Mouse (Mus musculus) kidney, postnatal 10 days (tissue): ENCODE measurements around the gene Cenpi.
A peak's percentile ranks its signal among the peaks of the same experiment; 100 is the strongest.
"Not testable (repeated sequence)": the region's sequence is repeated elsewhere in the genome, so short reads cannot be mapped to it uniquely, and the experiment has no call there.

Source experiments
- DNase-seq: peaks from one replicate; pipeline ENCODE4 v3.0.0; 2021; ENCODE audit warnings: mixed read lengths

Cenpi gene

DNA sequence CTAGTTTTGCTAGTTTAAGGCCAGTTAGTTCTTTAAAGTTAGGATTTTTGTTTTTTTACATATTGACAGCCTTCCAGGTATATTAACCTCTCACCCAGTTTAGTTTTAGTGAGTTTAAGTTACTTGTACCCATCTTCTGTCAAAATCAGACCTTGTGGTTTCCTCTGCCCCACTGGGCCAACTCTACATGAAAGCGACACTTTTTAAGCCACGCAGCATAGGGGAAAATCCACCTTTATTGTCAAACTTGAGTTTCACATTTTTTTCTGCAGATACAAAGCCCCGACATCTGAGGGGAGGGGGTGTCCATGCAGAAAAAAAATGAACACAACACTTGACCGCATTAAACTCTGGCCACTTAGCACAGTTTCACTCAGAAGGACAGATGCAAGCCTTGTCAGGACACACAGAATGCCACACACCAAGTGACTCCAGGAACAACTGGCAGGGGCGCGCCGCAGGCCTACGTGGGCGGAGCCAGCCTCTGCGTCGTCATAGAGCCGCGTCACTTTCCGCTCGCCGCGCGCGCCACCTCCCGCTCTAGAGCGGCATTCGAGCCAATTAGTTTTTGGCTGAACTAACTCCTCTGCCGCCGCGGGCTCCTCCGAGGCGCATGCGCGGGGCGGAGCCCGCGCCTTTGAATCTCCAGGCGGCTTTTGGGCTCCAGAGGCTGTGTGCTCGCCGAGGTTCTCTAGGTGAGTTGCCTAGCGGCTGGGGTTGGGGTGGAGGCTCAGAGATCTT is at the start of gene Cenpi:
Gene Cenpi, plus strand, starts transcription at position 551 of the 741 bp plus-strand sequence.
- peak; percentile 92 for DNase-seq

DNA sequence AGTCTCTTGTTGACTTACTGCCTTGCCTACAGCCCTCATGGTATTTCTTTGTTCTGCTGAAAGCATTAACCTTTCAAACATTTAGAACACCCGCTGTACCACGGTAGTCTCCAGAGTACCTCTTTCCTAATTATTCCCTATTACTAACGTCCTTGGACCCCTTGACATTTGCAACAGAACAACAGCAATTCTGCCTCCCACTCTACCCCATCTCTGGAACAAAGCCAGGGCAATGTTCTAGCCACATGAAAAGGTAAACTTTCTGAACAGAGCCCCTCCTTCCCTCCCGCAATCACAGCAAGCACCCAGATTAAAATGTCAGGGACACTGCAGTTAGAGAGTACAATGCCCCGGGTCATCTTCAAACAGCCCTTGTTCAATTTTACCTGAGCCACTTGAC is 46.7 kb upstream of the Cenpi start:
- DNase-seq = no peak

DNA sequence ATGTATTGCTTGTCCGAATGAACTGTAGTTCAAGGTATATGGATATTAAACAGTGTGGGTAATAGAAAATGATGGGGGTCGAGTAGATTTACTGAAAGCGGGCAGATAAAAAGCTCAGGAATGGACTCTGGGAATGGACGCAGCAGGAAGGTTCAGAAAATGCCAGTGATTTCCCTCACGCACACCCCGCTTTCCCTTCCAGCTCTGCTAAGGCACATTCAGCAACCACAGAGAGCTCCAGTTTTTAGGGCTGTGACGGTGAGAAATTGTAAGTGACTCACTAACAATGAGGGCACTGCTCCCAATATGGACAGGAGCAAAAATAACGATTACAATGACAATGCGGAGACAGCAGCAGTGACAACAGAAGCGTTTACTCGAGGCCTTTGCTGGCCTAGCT is 45.8 kb upstream of the Cenpi start:
- no peak for DNase-seq

DNA sequence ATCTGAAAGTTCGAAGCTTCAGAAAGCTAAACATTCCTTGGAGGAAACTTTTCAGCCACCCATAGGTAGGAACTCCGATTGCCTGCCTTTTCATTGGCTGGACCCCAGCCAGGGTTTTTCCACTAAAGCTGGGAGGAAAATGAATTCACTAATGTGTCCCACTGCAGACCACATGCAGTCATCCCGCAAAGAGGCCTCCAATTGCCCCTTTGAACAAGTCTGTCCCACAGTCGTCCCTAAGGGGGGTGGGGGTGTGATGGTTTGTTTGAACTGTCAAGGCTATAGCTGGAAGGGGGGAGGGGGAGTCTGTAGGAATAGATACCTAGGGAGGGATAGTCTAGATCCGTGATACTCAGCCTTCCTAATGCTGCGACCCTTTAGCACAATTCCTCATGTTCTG is 32.2 kb upstream of the Cenpi start:
- peak; percentile 66 for DNase-seq

DNA sequence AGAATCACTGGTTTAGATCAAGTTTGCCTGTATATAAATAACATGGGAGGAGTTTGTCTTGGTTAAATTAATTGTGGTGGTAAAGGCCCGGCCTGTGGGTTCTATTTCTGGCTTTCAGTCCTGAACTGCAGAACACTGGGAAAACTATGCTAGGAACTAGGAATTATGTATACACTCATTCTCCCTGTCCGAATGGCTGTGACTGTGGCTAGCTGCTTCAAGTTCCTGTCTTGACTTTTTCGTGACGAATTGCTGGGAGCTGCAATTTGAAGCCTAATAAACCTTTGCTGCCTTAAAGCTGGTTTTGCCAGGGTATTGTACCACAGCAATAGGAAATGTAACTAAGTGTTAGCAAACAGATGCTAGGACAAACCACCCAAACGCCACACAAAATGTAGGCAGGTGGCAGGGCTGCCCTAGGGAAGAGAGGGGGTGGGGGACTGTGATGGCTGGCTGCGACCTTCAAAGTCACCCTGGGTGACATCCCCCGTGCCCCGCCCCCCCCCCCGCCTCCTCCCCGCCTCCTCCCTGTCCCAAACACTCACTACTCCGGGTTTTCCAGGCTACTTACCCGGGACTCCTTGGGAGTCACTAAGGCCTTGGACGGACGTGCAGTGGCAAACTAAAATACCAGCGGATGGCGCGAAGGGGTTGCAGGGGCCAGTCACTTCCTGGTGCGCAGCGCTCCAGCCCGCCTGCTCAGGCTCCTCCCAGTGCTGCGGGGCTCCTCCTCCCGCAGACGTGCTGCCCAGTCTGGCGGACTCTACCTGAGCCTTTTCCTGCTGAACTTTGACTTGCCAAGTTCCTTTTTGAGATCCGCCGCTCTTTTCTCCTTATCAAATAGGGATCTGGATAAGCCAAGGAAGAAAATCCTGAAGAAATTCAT is 31.4 kb upstream of the Cenpi start, which contains the start of gene Trmt2b:
Gene Trmt2b, minus strand, starts transcription at position 710 of the 886 bp plus-strand sequence.
- DNase-seq = peak; percentile 83

DNA sequence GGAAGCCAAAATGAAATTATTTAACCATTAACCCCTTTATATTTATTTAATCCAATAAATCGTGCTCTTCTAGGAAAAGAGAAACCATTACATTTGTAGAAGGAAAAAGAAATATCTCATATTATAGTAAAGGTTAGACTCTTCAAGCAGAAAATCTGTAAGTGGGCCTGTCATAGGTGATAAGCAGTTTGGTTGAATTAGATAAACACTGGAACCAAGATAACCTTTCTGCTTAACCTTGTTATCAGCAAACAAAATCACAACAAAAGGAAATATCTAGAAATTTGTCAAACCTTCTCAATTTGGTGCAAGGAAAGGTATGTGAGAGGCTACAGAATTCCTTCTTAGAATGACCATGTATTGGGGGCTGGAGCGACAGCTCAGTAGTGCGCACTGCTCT is 27.4 kb upstream of the Cenpi start:
- no peak for DNase-seq

DNA sequence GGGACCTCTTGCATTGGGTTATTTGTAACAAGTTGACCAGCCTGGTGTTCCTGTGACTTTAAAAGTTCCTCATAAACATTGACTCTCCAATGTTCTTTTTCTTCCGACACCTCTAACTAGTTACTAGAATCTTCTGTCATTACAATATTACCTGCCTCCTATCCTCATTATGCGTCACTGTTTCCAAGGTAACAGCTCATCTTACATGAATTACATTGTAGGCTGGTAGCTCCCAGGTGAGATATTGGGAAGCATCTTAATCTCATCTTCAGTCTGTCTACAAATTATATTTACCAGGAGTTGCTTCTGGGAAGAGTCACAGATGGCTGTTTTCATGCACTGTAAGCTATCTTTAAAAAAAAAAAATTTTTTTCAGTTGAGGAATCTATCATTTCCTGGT is 22.8 kb upstream of the Cenpi start:
- no peak for DNase-seq

DNA sequence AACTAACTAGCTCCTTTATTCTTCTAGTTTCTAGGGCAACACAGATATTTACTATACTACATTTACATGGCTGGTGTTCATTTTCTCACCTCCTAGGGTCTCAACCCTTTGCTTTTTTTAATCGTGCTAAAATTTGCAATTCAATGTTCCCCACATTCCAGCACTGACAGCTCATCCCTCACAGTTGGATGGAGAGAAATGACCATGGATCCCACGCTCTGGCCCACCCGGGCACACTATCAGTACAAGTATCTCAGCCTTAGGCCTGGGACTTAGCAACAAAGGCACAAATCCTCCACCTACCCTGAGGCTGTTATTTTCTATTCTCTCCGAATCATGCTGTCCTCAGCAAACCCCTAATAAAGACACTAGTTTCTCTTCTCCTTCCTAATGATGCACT is 22.1 kb upstream of the Cenpi start:
- DNase-seq = no peak

DNA sequence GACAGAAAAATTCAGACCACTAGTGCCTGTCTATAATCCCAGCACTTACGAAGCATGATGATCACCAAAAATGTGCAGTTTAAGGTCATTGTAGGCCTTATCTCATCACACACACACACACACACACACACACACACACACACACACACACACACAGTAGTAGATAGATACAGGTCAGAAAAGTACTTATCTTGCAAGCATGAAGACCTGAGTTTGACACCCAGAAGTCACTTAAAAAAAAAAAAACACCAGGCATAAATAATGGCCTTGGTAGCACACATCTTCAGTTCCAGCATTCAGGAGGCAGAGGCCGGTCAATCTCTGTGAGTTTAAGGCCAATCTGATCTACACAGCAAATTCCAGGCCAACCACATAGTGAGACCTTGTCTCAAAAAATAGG is 20.6 kb upstream of the Cenpi start:
- no peak for DNase-seq

DNA sequence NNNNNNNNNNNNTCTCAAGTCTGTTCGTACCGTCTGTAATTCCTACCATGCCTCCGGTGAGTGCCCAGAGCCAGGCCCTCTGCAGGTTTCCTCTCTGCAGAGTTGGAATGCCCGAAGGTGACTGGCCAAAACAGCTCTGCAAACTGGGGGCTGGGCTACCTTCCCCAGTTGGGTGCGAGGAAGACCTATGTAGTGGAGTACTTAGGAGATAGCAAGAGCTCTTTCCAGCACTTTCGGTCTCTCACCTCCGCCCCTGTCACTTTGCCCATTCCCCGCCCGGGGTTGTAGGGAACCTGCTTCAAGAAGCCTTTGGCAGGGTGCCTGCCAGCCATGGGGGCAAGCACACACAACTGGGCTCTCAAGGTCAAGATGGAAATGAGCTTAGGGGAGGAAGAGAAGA is 11.6 kb upstream of the Cenpi start:
- peak; percentile 53 for DNase-seq

DNA sequence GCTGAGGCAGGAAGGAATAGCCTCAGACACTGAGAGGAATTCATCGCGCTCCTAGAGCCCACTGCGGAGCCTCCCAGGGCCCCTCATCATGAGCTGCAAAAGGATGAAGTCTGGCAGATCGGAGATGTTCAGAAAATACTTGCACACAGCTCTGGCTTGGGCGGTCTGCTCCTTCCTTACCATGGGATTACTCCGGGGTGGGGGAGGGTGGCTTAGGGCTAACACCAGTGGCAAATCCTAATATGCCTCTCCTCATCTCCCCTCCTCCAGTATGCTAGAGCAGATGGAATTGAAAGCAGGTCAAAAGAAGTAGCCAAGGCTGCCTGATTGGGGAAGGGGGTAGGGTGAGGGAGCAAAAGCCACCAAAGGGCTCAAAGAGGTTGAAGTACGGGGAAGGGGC is 11.1 kb upstream of the Cenpi start:
- DNase-seq = no peak

DNA sequence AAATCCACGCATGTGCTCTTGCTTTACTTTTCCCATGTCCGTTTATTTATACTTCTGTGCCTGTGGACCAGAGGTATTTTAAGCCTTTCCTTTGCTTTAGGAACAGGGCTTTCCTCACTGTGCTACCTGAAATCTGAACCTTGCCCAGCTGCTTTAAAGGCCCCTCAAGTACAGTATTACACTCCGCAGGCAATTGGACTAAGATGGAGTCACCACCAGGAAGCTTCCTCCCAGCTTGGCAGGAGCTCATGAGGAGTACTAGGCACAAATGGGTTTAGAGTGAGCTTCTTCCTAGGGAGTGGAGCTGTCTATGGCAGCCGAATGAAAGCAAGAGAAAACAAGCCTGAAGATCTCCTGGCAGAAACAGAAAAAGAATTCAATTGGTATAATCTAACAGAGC is 10.7 kb upstream of the Cenpi start:
- no peak for DNase-seq

DNA sequence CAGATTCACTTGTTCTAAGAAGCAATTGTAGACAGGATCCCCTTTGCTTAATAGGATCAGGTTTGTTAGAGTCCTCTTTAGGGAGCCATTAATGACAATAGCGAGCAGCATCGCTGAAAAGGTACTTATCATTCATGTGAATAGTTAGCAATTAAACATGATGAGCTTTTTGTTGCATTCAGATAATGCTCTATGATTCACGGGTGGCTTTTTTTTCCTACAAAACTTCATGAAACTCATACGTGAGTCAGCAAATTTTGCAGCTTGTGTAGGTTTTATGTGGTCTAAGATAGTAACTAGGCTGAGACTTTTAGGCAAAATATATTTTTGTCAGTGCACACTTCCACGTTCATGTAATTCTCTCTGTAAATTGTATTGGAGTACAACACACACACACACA is 7.7 kb upstream of the Cenpi start:
- no peak for DNase-seq

DNA sequence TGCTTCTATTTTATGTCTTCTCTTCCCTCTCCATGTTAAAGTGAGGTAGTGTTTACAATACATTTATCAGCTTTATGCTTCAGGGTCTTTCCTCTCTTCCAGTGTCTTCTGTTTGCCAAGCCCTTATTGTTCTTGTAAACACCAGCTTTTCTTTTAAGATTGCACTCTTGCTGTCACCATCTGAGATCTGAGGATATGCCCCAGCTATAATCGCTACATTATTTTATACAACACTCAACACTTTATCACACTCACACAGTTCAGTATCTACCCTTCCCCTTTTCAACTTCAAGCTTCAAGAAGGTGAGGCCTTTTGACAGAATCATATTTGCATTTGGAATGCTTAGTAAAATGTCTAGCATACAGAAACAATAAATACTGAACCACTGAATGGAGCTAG is 4.6 kb upstream of the Cenpi start:
- no peak for DNase-seq

DNA sequence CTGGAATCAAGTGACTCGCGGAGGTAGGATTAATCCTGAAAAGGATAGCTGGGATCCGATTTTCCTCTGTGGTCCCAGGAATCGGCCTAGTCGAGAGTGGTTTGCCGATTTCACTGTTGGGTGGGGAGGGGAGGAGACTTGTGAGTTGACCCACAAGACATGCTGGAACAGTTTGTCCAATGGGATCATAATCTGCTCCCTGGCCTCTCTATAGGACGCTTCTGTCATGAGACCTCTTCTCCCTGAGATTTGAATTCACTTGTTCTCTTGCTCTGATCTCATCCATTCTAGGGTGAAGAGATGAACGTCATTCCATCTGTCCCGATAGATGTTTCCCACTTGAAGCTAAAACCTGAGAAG is 371 bp downstream of the Cenpi start:
- no peak for DNase-seq

DNA sequence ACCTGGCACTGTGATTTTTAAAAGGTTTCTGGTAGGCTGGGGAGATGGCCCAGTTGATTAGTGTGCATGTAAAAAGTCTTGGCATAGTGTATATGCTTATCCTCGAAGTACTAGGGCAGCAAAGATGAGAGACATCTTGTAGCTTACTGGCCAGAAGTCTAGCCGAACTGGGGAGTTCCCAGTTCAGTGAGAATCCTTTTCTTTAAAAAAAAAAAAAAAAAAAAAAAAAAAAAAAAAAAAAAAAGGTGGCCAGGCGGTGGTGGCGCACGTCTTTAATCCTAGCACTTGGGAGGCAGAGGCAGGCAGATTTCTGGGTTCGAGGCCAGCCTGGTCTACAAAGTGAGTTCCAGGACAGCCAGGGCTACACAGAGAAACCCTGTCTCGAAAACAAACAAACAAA is 3.3 kb downstream of the Cenpi start:
- DNase-seq = not testable (repeated sequence)

DNA sequence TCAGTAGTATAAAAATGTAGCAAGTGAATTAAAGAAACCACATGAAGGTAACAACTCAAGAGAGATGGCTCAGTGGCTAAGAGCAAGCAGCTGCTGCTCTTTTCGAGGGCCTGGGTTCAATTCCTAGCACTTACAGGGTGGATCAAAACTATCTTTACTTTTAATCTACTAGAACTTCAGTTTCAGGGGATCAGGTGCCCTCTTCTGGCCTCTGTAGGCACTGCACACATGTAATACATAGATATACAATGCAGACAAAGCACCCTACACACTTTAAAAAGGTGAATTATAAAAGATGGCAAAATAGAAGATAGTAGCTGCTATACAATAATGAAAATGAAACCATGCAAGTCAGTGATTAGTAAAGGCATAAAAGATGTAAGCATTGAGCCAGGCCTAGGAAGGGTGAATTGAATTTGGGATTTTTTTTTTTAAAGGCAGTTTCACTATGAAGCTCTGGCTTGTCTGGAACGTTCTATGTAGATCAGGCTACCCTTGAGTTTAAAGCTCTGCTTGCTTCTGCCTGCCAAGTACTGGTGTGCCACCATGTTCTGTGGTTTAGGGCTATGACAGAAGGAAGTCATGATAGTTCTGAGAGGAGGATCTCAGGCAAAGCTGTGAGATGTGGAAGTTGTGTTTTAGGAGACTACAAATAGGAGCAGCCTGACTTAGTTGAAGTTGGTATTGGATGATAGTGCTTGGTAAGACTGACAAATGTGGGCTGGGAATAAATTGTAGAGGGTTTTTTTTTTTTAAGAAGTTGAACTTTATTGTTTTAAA is 11.5 kb downstream of the Cenpi start:
- peak; percentile 60 for DNase-seq

DNA sequence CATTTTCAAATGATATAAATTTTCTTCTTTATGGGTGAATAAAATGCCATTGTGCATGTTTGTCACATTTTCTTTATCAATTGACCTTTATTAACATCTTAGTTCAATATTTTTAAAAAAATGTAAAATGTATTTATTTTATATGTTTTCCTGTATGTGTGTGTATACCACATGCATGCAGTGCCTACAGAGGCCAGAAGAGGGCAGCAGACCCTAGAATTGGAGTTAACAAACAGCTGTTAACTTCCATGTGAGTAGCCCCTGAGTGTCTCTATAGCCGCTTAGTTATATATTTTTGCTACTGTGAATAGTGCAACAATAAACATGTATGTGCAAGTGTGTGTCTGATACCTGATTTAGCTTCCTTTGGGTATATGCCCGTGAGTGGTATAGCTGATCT is 25.4 kb downstream of the Cenpi start:
- peak; percentile 17 for DNase-seq

DNA sequence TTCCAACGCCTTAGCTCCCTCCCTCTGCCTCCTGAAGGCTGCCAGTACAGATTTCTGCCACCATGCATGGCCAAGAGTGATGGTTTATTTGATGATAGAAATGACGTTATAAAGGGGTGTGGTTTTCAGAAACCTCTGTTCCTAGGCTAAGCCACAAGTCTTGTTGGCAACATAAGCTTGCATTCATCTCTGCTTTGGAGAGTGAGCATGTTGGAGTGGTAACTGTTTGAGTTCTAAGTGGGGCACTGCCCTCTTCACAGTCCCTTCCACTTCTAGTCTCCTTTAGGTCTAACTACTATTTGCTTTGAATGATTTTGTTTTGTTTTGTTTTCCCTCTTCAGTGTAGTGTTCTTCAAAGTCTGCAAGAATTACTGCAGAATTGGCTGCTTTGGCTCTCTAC is 34.9 kb downstream of the Cenpi start:
- no peak for DNase-seq

DNA sequence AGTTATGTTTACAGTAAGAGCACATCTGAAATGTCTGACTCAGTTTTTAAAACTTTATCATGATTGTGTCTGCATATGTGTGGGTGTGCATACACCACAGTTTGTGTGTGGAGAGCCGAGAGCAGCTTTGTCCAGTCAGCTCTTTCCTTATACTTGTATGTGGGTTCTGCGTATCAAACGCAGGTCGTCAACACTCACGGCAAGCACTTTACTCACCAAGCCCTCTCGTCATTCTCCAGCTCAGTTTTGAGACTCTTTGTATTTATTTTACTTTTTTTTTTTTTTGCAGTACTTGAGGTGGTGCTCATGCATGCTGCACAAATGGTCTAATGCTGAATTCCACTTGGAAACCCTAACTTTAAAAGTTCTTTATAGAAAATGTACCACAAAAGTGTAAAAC is 42.3 kb downstream of the Cenpi start:
- DNase-seq = no peak

DNA sequence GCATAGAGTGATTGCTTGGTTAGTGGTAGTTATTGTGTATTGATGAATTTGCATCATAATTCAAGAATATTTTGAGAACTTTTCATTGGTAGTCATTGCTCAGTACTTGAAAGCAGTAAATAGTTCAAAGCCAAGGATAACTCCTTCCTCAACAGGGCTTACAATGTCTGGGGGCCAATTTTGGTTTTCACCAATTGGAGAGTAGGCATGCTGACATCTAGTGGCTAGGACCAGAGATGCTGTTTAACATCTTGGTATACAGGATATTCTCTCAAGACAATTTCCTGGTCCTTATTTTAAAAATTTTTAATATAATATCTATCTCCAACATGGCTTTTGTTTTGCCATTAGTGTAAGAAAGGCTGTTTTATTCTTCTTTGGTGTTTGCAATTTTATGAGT is 46.0 kb downstream of the Cenpi start:
- DNase-seq = no peak

DNA sequence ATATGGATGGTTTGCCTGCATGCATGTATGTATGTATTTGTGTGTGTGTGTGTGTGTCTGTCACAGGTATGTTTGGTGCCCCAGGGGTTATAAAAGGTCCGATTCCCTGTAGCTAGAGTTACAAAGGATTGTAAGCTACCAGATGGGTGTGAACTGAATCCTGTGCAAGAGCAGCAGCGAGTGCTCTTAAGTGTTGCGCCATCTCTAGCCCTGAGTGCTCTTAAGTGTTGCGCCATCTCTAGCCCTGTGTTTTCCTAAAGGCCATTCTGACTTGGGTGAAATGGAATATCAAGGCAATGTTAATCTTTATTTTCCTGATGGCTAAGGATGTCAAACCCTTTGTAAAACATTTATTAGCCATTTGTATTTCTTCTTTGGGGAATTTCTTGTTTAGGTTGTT is 51.5 kb downstream of the Cenpi start:
- DNase-seq = no peak

DNA sequence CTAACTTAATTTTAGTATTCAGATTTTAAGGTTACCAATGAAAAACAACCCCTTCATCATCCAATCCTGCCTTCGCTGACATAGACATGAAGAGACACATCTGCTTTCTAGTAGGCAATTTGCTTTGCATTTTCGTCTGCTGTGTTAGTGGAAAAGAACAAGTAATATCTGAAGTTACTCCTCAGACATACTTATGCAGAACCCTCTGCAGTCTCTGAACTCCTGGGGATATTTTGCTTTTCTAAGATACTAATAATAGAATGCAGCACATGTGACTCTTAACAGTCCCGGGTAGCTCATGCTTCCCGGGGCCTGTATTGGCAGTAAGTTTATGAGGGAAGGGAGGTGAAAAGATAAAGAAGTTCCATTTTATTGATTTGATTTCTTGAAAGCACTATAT is 54.3 kb downstream of the Cenpi start:
- DNase-seq = no peak

DNA sequence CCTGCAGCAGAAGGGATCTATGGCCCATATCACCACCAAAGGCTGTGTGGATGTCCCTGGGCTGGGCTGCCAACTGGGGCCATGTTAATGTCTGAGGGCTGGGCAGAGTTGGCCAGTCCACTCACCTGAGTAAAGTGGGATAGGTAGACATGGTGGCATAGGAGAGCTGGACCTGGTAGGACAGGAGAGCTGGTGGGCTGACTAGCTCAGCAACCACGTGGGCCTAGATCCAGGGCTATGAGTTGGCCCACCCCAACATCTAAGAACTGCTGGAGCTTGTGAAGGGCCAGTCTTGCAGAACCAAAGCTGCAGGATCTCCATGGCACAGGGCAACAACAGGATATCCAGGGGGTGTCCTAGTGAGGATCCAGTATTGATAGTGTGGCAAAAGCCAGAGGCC is 57.5 kb downstream of the Cenpi start:
- no peak for DNase-seq
